Mouse (Mus musculus) hindbrain, embryonic 14.5 days (tissue): ENCODE results near the gene Cfdp1. TPM values are rescaled to one million over a fixed set of nuclear protein-coding genes. Genes with fewer than 3 reads are reported as not detected.

Source experiments
- ATAC-seq: fragments of 200-750 bp; cut with Nextera tagmentation; 2 replicates; pipeline ENCODE4 v1.8.0; 2017; ENCODE audit warnings: moderate number of reproducible peaks, mild to moderate bottlenecking, moderate TSS enrichment, moderate library complexity; ENCODE audit not compliant: low FRiP score
- DNase-seq: peaks from one replicate; pipeline ENCODE4 v3.0.0-alpha.2; 2015; ENCODE audit warnings: low spot score
- H3K27ac ChIP-seq: fragments of 300-500 bp; sonication (generic); 2 replicates; pipeline ENCODE4 v1.5.1; 2014; ENCODE audit warnings: mild to moderate bottlenecking, moderate library complexity
- H3K27me3 ChIP-seq: fragments of 300-500 bp; sonication (generic); 2 replicates; pipeline ENCODE4 v1.6.1; 2014; ENCODE audit warnings: mild to moderate bottlenecking, low read length, mixed read lengths; ENCODE audit not compliant: control insufficient read depth, insufficient read depth
- H3K36me3 ChIP-seq: fragments of 300-500 bp; sonication (generic); replicated peaks from 2 replicates; pipeline ENCODE4 v1.6.1; 2014; ENCODE audit not compliant: control insufficient read depth, insufficient read depth
- H3K4me1 ChIP-seq: fragments of 300-500 bp; sonication (generic); replicated peaks from 2 replicates; pipeline ENCODE4 v1.6.1; 2014; ENCODE audit warnings: antibody characterized with exemption, low read length, mixed read lengths; ENCODE audit not compliant: control insufficient read depth, insufficient read depth
- H3K4me2 ChIP-seq: fragments of 300-500 bp; sonication (generic); replicated peaks from 2 replicates; pipeline ENCODE4 v1.6.1; 2014; ENCODE audit warnings: mild to moderate bottlenecking, moderate library complexity
- H3K4me3 ChIP-seq: fragments of 300-500 bp; sonication (generic); replicated peaks from 2 replicates; pipeline ENCODE4 v1.5.1; 2014; ENCODE audit warnings: mild to moderate bottlenecking, low read length
- H3K9ac ChIP-seq: fragments of 300-500 bp; sonication (generic); 2 replicates; pipeline ENCODE4 v1.6.1; 2014
- H3K9me3 ChIP-seq: fragments of 300-500 bp; sonication (generic); 2 replicates; pipeline ENCODE4 v1.6.1; 2016; ENCODE audit warnings: low read length; ENCODE audit not compliant: control insufficient read depth
- WGBS: fragments of 180-500 bp; shearing (Covaris S2); extraction: QIAGEN DNeasy Blood & Tissue Kit; methylation state at CpG from one replicate; pipeline ENCODE4 v1.1.7; 2014; 5-methylcytosine and 5-hydroxymethylcytosine counted together
- polyA plus RNA-seq: library from polyadenylated mRNA; unstranded; fragments of >200 nt; fragmentation: Nextera tagmentation; extraction: Ambion mirVana; gene quantifications from 2 replicates; pipeline ENCODE4 v1.2.1, GENCODE M21; 2014

The Cfdp1 gene
- polyA plus RNA-seq, 1 experiment from 2014 or later = 155 TPM

DNA sequence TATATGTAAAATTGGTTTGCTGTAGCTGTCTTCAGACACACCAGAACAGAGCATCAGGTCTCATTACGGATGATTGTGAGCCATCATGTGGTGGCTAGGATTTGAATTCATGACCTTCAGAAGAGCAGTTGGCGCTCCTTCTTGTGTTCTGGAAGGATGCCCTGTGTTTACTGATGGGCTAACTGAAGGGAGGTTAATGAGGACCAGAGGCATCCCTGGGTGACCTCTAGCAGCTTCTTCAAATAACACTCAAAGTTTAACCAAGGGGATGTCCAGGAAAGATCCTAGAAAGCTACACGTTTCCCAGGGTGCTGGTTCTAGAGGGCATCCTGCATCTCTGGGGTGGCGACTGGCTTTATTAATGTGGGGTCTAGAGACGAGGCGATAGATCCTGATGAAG lies 99.4 kb downstream of the Cfdp1 start:
- Histone ChIP-seq H3K27me3 (no peaks in the 10 kb centered on the region), H3K4me3 (no peak overlapping the region), H3K9ac (no peak overlapping the region), H3K27ac (no peak overlapping the region), H3K36me3 (no peaks in the 10 kb centered on the region), H3K9me3 (no peaks in the 10 kb centered on the region), H3K4me1 (no peaks in the 10 kb centered on the region), H3K4me2 (no peak overlapping the region)
- ATAC-seq (no peak), DNase-seq (no peak)
- WGBS = 91% methylated on average over 6 of the region's 6 CpGs

DNA sequence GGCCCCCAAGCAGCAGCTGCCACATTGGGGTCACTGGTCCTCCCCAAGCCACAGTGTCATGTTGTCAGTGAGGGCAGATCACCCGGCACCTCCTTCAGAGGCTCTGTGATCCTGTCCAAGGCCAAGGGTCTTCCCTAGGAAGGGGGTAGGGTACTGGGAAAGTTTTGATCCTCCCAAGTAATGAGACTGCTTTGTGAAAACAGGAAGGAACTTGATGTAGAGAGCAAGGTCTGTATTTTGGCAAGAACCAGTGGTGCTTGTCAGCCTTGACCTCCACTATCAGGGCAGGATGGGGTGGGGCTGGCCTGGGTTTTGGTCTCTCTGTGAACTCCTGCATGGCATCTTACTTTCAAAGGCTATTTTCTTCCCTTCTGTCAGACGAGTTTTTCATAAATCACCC lies 100.0 kb downstream of the Cfdp1 start:
- Histone ChIP-seq H3K9me3 (no peaks in the 10 kb centered on the region), H3K27me3 (no peaks in the 10 kb centered on the region), H3K27ac (no peak overlapping the region), H3K4me1 (no peaks in the 10 kb centered on the region), H3K36me3 (no peaks in the 10 kb centered on the region), H3K9ac (no peak overlapping the region), H3K4me3 (no peak overlapping the region), H3K4me2 (no peak overlapping the region)
- DNase-seq (no peak), ATAC-seq (no peak)
- WGBS = 58% methylated on average over 2 of the region's 2 CpGs

DNA sequence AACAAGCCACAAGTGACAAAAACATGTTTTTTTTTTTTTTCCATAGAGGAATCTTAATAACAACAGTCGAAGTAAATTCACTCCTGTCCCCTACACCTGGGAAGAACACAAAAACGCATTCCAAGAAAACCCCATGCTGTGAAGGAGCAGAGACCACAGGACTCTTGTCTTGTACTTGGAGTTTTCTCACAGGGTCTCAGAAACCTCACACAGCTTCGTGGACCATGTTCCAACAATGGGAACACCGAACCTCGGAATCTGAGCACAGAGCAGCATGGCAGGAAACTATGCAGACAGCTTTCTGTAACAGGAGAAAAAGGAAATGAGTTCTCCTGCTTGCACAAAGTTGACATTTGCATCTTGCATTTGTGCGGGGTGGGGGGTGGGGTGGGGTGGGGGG lies 105.3 kb downstream of the Cfdp1 start:
- Histone ChIP-seq H3K9me3 (no peaks in the 10 kb centered on the region), H3K27me3 (no peaks in the 10 kb centered on the region), H3K36me3 (no peaks in the 10 kb centered on the region), H3K4me3 (no peak overlapping the region), H3K27ac (no peak overlapping the region), H3K4me2 (no peak overlapping the region), H3K4me1 (peaks cover 22% of the 10 kb centered on the region), H3K9ac (no peak overlapping the region)
- WGBS = 64% methylated on average over 6 of the region's 6 CpGs
- DNase-seq = no peak
- no peak for ATAC-seq

DNA sequence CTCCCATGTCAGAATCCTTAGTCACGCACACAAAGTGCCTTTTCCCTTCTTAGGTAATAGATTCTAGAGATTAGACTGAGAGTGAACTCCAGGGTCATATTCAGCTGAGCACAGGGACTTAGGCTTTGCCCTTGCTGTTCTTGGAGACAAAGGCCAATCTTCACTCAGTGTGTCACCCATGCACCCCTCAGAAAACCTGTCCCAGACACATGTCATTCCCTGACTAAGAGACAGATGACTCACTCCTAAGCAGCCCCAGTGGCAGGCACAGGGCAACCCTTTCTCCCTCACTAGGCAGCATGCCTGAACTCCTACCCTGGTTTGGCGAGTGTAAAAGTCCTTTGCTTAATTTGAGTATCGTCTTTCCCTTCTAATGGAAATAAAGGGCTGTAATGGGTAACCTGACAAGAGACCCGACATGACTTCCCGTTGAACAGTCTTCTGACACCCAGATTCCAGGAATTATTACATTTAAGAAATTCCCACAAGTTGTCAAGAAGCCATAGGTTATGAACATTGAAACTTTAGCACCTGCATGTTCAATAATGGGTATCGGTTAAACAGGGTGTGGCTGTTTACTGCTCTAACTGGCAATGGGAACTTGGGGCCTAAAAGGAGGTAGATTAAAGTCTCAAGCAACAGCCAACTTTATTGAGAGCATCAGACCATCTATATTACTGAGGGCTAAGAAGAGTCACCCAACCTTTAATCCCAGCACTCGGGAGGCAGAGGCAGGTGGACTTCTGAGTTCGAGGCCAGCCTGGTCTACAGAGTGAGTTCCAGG lies 106.0 kb downstream of the Cfdp1 start:
- H3K36me3 ChIP-seq = no peaks in the 10 kb centered on the region
- WGBS = 89% methylated on average over 8 of the region's 8 CpGs
- ATAC-seq (no peak), DNase-seq (no peak)
- H3K27me3 ChIP-seq = no peaks in the 10 kb centered on the region
- no peak overlapping the region for H3K27ac ChIP-seq
- H3K4me2 ChIP-seq = no peak overlapping the region
- H3K9ac ChIP-seq = no peak overlapping the region
- H3K4me3 ChIP-seq = no peak overlapping the region
- no peaks in the 10 kb centered on the region for H3K9me3 ChIP-seq
- peaks cover 22% of the 10 kb centered on the region for H3K4me1 ChIP-seq

DNA sequence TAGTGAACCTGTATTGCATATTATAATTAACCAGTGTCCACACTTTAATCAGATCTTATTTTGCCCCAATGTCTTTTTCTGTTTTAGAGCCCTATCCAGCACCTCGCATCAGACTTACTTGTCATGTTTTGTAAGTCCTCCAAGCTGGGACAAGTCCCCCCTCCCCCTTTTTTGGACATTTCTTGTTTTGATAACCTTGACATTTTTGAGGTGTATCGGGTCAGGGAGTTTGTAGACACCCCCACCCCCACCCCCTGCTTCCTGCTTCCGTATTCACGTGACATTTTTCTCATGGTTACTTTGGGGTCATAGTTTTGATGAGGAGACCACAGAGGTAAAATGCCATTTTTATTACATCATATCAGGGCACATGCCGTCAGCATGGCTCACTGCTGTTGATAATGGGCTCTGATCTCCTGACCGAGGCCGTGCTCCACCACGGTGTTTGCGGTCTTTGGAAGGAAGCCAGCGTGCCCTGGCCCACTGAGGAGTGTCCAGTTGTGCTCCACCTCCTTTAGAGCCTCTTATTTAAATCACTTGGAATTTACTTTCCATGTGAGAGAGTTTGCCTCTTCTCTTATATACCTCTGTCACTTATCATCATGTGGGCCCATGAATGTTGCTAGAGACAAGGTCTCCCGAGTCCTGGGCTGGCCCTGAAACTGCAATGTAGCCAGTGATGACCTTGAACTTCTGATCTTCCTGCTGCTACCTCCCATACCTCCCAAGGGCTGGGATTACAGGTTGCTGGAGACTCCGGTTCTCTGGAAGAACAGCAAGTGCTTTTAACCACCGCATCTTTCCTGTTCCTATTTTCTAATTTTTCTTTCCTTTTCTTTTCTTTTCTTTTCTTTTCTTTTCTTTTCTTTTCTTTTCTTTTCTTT lies 107.3 kb downstream of the Cfdp1 start:
- peaks cover 32% of the 10 kb centered on the region for H3K4me1 ChIP-seq
- ATAC-seq (no peak), DNase-seq (no peak)
- H3K27me3 ChIP-seq = no peaks in the 10 kb centered on the region
- H3K36me3 ChIP-seq = no peaks in the 10 kb centered on the region
- H3K9me3 ChIP-seq = no peaks in the 10 kb centered on the region
- no peak overlapping the region for H3K4me3 ChIP-seq
- H3K4me2 ChIP-seq = no peak overlapping the region
- no peak overlapping the region for H3K9ac ChIP-seq
- WGBS = 81% methylated on average over 13 of the region's 13 CpGs
- H3K27ac ChIP-seq = no peak overlapping the region

DNA sequence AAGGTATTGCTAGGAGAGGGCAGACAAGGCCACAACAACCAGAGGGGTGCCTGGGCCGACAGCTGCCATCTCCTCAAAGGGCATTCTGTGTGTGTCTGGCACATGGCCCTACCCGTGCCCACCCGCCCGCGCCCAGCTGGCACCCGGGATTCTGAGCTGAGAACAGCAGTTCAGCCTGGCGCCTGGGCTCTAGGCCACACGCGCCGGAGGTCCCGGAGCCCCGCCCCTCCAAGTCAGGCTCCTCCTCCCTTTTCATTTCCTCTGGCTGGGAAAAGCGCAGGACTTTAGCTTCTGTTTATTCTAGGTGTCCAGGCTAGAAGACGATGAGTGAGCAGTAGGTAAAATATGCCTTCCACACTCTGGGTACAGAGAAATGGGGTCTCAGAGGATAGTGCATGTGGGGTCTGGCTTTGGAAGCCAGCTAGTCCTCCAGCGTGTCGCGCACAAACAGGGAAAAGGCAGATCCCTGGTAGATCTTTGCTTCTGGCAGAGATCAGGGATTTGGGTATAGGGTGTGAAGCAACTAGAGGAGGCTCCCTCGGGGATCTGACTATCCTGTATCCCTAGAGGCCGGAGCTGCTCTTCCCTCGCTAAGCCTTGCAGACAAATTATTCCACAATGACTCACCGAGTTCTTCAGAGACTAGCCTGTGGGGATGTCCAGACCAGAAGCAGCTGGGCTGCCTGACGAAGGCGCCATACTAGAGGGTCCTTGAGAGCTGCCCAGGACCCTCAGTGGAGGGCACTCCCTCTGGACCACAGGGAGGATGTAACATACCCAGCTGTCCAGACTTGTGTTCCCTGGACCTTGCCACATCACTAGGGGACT lies 108.3 kb downstream of the Cfdp1 start:
- DNase-seq = peak; percentile 67
- 6% methylated on average over 23 of the region's 23 CpGs for WGBS
- peak; percentile 60; the same call in 1 of the 2 replicates for ATAC-seq
- no peaks in the 10 kb centered on the region for H3K27me3 ChIP-seq
- H3K4me1 ChIP-seq = peaks cover 43% of the 10 kb centered on the region
- no peaks in the 10 kb centered on the region for H3K9me3 ChIP-seq
- H3K36me3 ChIP-seq = no peaks in the 10 kb centered on the region
- H3K27ac ChIP-seq = peak overlapping the region; percentile 39; the same call in 1 of the 2 replicates
- peak overlapping the region; percentile 22; the same call in 1 of the 2 replicates for H3K9ac ChIP-seq
- peak overlapping the region; percentile 29 for H3K4me2 ChIP-seq
- H3K4me3 ChIP-seq = peak overlapping the region; percentile 2; the same call in 1 of the 2 replicates

DNA sequence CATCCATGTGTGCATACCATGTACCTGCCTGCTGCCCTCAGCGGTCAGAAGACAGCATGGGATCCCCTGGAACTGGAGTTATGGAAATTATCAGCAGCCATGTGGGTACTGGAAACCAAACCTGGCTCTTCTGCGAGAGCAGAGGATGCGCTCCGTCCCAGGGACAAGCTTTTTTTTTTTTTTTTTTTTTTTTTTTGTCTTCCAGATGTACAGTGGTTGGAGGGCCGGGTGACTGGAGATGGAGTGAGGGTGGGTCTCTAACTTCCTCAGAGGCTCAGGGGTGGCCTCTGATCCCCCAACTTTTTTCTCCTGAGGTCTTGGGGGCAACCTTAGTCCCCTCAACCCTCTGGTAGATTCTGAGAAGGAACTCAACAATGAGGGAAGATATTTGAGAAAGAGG lies 109.0 kb downstream of the Cfdp1 start:
- no peak for ATAC-seq
- no peak overlapping the region for H3K4me3 ChIP-seq
- no peaks in the 10 kb centered on the region for H3K36me3 ChIP-seq
- no peak for DNase-seq
- peak overlapping the region; percentile 29 for H3K4me2 ChIP-seq
- no peaks in the 10 kb centered on the region for H3K9me3 ChIP-seq
- H3K4me1 ChIP-seq = peaks cover 50% of the 10 kb centered on the region
- peak overlapping the region; percentile 39; the same call in 1 of the 2 replicates for H3K27ac ChIP-seq
- 49% methylated on average over 5 of the region's 5 CpGs for WGBS
- no peaks in the 10 kb centered on the region for H3K27me3 ChIP-seq
- 0 out of 2 replicates have a peak overlapping the region, but pooled peaks have one; percentile 22 for H3K9ac ChIP-seq

DNA sequence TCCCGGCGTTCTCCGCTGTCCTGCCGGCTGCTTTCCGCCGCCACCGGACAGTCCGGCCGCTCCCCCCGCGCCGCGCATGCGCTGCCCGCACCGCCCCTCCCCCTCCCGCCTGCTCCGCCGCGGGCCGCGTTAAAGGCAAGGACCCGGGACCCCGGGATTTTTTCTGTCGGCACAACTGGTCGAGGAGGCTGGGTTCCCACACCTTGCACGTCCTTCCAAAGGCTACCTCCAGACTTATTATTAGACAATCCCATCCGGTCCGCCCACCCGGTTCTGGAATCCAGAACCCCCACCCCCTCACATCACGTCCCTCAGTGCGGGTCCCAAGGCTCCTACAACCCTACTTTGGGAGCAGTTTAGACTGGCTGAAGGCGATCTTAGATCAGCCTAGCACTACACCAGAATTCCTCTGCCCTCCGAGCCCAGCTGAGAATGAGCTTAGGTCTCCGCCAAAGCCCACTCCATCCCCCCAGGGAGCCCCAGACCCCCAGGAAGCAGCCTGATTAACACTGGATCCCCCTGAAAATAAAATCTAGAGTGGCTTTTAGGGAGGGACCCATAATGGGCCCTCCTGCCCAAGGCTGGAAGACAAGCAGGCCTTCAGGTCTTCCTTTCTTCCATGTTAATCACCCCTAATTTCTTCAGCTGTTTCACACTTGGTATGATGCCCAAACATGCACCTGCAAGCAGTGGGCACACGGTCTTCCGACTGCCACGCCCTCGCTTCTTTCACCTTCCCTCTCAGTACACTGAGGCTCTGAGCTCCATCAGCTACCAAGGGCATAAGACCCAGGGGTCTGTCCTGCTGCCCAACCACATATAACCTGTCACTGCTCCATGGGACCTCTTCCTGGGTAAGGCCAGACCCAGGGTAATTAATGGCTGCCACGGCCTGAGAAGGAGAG lies 110.0 kb downstream of the Cfdp1 start, which contains the start of gene Bcar1:
Bcar1 (minus strand) TSS at position 18 of the 905 bp plus-strand sequence.
- peak within 1 kb of the TSS; percentile 90 for H3K4me3 ChIP-seq
- peak; percentile 56 for ATAC-seq
- DNase-seq = peak; percentile 90
- WGBS = 11% methylated on average over 30 of the region's 40 CpGs
- no peaks in the 10 kb centered on the region for H3K27me3 ChIP-seq
- H3K4me1 ChIP-seq = peaks cover 60% of the 10 kb centered on the region
- peak within 1 kb of the TSS; percentile 90 for H3K9ac ChIP-seq
- H3K27ac ChIP-seq = peak within 1 kb of the TSS; percentile 80
- H3K9me3 ChIP-seq = no peaks in the 10 kb centered on the region
- H3K4me2 ChIP-seq = peak within 1 kb of the TSS; percentile 70
- H3K36me3 ChIP-seq = no peaks in the 10 kb centered on the region
